Mouse (Mus musculus) cortical plate, adult 2 months (tissue): Measurements from ENCODE around the gene Map3k20.

Experiments
- CTCF ChIP-seq: fragments of 200-500 bp; IDR thresholded peaks from 2 replicates; pipeline ENCODE4 v1.5.1; 2011; ENCODE audit warnings: mild to moderate bottlenecking, control low read depth, low read length; ENCODE audit not compliant: insufficient read depth; ENCODE audit errors: extremely low read depth
- POLR2A ChIP-seq: fragments of 200-500 bp; IDR thresholded peaks from 2 replicates; pipeline ENCODE4 v1.6.1; 2011; ENCODE audit warnings: mild to moderate bottlenecking, low read length, control low read depth; ENCODE audit not compliant: insufficient read depth; ENCODE audit errors: extremely low read depth

- no peak for TF ChIP-seq CTCF
- no peak for TF ChIP-seq POLR2A
Observed at GRCm38 (mm10) chr2:72471415-72472070, 186.1 kb downstream of the Map3k20 start.
